Mouse (Mus musculus) left cerebral cortex, postnatal 25 days (tissue): ENCODE measurements around the gene Acvr1b. TPM values are rescaled to one million over a fixed set of nuclear protein-coding genes. Genes with fewer than 3 reads are reported as not detected.

Source experiments
- DNase-seq, 2 experiments: peaks; one replicate each; pipeline ENCODE4 v3.0.0; 2022; ENCODE audit warnings: low spot score in 2 of 2, mixed read lengths in 1 of 2
- intact Hi-C: fragments of 180-260 bp; cut with DNase I; formaldehyde crosslinking; loops from one replicate; pipeline ENCODE4 v1.15.1; 2025
- total RNA-seq, 2 experiments: library from RNA; stranded (reverse); gene quantifications; 2 replicates each; pipeline ENCODE4 v1.2.3; 2021

Acvr1b gene
- total RNA-seq, 2 experiments from 2014 or later: 109 to 112 TPM

DNA sequence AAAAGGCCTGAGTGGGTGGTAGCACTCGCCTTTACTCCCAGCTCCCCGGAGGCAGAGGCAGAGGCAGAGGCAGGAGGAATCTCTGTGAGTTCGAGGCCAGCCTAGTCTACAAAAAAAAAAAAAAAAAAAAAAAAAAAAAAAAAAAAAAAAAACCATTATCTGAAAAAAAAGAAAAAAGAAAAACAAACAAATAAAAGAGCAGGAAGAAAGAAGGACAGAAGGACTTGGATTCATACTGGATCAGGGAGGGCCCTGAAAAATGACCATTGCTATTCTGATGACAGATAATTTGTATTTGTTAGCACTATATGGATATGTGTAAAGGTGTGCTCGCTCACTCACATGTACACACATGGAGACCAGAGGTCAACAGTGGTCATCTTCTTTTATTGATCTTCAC is 2.6 kb upstream of the Acvr1b start:
- DNase-seq: no peak
- intact Hi-C loops: no loop called here

DNA sequence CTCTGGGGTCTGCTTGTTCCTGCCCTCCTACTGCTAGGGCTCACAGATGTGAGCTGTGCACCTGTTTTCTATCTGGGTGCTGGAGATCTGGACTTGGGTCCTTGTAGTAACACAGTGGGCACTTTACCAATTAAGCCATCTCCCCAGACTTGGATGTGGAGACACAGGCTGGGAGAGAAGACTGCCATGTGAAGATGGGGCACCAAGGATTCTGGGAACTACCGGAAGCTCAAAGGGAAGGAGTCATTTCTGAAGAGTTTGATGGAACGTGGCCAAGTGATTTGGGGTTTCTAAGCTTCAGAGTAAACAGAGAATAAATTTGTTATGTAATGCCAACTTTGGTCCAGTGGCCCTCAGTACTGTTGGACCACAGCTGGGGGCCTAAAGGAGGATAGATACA is 1.9 kb upstream of the Acvr1b start:
- intact Hi-C loops: no loop called here
- no peak for DNase-seq

DNA sequence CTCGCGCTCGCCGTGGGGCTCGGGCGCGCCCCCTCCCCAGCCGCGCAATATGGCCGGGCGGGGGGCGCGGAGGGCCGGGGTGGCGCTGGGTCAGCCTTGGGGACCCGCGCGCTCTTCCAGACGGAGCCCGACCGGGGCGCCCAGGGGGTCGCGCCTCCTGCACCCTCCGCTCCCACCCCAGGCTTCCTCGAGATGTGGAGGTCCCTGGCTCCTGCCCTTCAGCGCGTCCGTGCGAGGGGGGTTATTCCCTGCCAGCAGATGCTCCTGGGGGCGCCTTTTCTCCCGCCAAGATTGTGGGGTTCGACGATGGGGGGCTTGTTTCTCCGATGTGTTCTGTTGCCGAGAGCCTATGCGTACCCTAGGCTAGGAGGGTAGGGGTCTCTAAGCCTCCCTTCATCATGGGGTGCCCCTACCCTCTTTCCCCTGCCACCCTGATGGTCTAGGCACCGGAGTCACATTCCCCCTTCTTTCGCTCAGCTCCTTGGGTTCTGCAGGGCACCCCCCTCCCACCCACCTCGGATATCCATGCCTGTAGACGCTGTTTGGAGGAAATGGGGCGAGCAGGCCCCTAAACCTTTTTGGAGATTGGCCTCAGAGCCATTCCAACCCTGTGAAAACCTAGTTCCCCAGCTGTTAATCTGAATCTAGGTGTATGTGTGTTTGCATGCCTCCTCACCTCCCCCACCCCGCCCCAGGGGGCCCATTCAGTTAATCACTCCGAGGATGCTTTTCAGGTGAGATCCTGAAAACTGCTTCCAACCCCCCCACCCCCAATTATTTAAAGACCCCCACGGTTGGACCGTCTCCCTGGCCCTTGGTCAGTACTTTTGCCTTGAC is 645 bp downstream of the Acvr1b start:
- intact Hi-C loops: loop anchor here (2.0 kb wide), 1 partner anchor 24 kb away; no protein-coding TSS in a partner anchor

DNA sequence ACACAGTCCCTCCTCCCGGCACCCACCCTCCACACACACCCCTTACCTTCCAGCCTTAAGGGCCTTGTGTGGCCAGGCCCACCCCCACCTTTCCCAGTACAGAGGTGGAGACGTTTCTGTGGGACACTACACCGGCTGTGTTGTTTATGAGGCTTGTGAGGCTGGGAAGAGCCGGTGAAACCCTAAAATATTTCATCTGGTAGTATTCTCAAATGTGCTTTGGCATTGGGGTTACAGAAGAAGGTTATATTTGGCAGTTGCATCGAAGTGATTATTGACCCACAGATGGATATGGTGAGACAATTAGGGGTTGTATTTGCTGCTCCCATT is 1.2 kb downstream of the Acvr1b start:
- no peak for DNase-seq
- intact Hi-C loops: loop anchor here (2.0 kb wide), 1 partner anchor 24 kb away; no protein-coding TSS in a partner anchor

More for the DNA sequence above, 645 bp downstream of the Acvr1b start:
- DNase-seq: no peak

DNA sequence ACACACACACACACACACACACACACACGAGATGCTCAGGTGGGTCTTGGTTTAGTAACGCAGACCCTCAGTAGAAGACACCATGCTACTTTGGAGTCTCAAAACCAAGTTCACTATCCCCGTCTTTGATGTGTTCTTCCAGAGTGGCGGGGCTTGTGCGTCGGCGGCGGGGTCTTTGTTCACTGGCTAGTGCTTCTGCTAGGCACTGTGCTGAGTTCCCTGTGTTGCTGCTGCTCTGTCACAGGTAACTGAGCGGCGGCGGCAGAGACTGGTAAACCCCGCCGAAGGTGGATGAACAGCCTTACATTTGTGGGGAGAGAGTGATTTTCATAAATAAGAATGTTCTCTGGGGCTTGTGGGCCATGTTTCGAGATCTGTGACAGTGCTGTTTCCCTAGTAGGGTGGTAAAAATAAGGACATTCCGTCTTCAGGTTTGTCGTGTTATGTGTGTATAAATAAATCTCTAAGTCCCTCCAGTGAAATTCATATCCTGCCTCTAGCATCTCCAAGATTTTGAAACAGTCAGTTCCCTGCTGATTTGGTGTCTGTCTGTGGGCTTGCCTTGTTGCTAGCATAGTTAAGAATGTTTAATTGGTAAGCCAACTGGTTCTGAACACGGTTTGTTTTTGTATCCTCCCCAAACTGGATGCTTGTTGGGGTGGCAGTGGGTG is 1.9 kb downstream of the Acvr1b start:
- DNase-seq: peak in 1 of 2 experiments; percentile 59
- intact Hi-C loops: loop anchor here (2.0 kb wide), 2 partner anchors 23 to 29 kb away; no protein-coding TSS in a partner anchor

DNA sequence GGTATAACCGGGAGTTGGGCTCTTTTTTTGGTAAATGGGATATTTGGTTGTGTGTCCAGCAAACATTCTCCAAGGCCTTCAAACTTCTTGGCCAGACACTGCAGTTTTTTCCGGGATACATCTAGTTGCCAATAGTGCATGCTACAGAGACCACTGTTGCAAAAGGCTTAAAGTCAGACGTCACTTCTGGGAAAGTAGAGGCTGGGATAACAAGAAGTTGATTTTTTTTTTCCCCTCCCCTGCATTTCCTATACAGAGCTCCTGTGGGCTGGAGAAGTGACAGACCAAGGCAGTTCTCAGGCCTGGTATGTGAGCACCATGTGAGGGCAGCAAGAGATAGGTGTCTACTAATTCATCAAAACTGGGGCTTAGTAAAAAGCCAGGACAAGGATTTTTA is 2.4 kb downstream of the Acvr1b start:
- no peak for DNase-seq
- intact Hi-C loops: loop anchor here (2.0 kb wide), 1 partner anchor 29 kb away; no protein-coding TSS in a partner anchor

DNA sequence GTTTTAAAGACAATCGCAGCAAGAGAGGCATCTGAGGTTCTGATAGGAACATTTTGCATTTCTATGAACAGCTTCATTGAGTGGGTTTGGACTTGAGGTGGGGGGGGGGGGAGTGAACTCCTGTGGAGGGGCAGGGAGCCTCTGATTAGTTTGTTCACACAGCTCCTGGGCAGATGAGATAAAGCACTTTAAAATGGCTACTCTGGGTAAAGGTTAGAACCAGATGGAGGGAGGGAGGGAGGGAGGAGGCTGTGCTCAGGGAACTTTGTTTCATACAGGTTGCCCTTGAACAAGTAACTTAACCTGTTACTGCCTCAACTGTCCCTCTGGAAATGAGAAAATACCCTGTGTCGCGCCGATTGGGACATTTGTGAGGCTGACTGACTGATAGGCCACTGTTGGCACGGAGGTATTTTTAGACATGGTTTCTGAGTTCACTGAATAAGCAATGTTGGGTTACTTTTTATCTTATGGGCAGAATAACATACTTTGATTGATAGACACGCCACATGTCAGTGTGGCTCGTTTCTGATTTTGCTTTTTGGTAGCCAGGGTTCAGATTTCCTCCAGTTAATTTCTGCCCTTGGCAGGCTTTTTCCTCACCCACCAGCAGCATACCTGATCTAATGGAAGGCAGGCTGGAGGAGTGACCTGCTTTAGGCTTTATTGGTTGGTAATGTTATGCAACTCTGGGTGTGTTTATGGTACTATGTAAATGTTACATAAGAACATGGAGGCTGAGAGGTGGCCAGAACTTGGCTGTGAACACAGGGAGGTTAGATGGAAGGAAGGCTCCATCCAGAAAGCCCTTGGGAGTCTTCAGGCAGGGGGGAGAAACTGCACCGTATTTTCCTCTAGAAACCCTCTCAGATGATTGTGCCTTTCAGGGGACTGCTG is 3.2 kb downstream of the Acvr1b start:
- DNase-seq: peak in 1 of 2 experiments; percentile 40
- intact Hi-C loops: loop anchor here (2.0 kb wide), 1 partner anchor 30 kb away; no protein-coding TSS in a partner anchor

DNA sequence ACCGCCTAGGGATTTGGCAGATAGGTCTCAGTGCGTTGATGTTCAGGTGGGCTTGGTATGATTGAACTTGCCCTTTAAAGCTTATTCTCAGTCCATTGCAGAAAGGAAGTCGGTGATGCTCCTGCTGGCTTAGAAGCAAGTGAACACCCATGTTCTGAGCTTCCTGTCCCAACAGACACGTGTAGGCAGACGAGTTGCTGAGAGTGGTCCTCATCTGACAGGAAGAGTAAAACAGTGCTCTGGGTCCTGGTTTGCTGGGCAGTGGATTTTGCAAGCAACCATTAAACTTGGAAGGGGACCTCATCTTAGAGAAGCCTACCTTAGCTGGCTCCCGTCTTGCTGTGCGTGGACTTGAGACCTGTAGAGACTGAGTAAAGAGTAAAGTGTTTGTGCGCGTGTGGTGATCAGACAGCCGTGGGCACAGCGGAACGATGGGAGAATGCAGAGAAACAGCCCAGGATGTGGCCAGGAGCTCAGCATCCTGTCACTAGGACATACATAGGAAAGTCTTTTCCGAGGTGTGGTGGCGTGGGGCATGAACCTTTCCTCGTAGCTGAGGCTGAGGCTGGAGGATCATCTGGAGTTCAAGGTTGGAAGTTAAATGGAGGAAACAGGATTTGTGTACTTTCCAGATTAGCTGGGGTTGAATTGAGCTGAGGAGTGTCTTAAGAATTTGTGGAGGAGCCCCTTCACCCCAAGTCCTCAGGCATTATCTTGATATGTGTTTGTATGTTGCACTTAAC is 6.7 kb downstream of the Acvr1b start:
- intact Hi-C loops: no loop called here
- no peak for DNase-seq

DNA sequence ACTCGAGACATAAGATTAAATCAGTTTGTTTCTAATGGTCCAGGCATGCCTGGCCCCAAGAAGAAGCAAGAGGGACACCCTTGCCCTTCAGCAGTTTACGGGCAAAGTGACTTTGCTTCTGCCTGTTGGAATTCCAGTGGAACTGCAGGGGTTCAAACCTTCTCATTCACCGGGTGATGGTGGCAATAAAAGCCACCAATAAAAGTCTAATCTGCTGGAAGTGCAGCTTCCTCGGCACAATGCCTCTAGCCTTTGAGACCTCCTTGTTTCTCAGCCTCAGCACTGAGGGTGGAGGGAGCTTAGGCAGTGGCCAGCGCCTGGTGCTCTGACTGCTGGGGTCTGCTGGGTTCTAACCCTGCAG is 7.2 kb downstream of the Acvr1b start:
- intact Hi-C loops: no loop called here
- no peak for DNase-seq

DNA sequence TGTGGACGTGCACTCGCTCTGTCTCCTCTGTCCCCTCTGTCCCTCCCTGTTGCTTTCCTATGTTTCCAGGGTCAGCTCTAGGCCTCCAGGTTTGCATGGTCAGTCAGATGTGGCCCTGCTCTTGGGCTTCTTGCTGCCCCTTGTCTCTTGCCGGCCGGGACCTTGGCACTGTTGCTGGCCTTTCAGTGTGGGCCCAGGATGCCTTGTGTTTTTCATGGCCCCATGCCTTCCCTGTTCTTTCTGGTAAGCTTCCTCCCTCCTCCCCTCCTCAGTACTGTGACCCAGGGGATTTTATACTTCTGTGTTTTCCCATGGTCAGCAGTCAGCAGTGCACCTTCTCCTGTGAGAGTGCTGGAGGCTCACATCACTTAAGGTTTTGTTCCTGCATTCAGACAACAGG is 7.6 kb downstream of the Acvr1b start:
- intact Hi-C loops: no loop called here
- no peak for DNase-seq

DNA sequence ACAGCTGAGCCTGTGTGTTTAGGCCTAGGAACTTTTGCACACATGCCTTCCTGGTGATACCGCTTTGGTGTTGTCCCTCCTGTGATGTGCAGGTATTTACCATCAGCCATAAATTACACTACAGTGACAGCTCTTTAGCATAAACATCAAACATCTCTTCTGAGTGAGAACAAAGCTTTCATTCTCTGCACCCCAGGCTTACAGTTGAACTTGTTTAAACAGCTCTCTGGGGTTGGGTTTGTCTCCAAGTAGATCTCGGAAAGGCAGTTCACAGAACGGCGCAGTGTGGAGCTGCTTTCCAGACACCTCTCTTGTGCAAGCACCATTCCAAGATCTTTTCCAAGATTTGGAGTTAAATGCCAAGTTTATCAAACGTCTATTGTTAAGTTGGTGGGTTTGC is 8.8 kb downstream of the Acvr1b start:
- no peak for DNase-seq
- intact Hi-C loops: no loop called here

DNA sequence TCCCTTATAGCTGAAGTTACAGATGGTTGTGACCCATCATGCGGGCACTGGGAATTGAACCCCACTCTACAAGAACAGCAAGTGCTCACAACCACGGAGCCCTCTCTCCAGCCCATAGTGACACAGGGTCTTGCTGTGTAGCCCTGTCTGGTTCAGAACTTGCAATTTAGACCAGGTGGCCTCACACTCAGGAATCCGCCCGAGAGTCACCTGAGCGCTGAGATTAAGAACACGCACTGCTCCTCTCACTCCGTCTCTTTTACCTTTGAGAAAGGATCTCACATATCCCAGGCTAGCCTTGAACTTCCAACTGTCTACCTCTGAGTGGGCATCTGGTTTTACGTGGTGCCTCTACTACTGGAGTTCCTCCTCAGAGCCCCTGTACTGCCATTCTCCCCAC is 10.4 kb downstream of the Acvr1b start:
- no peak for DNase-seq
- intact Hi-C loops: no loop called here

DNA sequence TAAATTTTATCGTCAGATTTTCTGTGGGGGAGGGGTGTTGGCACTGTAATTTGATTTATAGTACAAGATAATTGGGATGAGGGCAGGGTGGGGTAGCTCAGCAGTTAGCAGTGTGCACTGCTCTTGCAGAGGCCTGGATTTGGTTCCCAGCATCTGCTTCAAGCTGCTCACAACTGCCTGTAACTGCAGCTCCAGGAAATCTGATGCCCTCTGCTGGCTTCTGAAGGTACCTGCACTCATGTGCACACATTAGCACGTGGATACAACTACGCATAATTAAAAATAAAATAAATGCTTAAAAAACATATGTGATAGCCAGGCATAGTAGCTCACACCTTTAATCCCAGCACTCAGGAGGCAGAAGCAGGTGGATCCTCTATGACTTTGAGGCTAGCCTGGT is 11.7 kb downstream of the Acvr1b start:
- intact Hi-C loops: no loop called here
- no peak for DNase-seq

DNA sequence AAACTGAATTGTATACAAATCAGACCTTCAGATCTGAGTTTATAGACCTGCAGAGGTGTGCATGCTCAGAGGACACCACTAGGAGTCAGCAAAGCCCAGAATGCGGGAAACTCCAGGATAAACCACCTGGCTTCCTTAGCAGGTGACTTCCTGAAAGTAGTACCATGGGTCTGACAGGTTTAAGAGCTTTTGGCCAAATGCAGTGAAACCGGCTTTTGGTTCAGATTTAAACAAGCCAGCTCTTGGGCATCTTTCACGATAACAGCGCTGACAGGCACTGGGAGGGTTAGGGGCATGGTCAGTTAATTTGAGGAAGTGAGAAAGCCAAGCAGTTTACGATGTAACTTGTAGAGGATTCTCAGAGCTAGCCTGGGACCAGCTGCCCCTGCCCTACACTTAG is 14.0 kb downstream of the Acvr1b start:
- no peak for DNase-seq
- intact Hi-C loops: no loop called here

DNA sequence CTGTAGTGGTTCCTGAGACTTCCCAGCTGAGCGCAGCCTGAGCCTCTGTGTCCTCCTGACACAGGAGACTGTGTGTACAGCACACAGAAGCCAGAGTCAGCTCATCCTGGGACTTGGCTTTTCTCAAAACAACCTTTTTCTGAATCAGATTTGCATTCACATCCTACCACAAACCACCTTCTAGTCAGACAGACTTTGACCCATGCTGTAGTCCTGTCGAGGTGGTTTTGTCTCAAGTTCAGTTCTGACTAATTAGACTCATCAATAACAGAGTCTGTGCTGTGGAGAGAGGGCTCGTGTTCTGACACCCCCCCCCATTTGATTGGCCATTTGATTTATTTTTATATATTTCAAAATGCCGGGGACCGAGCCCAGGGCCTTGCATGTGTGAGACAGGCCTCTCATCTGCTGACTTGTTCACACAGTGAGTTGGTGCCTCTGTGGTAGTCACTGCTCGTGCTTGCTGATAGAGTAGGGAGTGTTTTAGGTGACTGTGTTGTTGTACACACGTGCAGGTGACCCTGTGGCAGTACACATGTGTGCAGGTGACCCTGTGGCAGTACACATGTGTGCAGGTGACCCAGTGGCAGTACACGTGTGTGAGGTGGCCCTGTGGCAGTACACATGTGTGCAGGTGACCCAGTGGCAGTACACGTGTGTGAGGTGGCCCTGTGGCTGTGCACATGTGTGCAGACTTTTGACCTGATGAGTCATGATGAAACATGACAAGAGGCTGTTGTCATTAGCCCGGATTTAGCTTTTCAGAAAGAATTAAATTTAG is 16.3 kb downstream of the Acvr1b start:
- intact Hi-C loops: loop anchor here (10.0 kb wide), 1 partner anchor 435 kb away; no protein-coding TSS in a partner anchor

DNA sequence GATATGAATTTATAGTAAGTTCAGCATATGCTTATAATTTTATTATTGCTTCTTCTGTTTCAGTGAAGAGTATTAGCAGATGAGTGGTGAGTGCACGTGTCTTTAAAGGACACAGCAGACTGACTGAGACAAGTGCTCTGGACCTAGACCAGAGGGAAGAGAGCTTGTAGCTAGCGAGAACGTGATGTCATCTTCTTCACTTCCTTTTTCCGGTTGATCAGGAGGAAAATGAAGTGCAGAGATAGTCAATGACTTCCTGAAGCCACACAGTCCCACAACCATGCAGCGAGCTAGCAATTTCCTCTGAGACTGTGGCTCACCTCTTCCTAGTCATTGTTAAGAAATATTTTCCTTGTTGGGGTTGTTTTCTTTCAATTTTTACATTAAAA is 16.9 kb downstream of the Acvr1b start:
- intact Hi-C loops: loop anchor here (10.0 kb wide), 1 partner anchor 436 kb away; no protein-coding TSS in a partner anchor
- DNase-seq: no peak

More for the DNA sequence above, 16.3 kb downstream of the Acvr1b start:
- DNase-seq: no peak

DNA sequence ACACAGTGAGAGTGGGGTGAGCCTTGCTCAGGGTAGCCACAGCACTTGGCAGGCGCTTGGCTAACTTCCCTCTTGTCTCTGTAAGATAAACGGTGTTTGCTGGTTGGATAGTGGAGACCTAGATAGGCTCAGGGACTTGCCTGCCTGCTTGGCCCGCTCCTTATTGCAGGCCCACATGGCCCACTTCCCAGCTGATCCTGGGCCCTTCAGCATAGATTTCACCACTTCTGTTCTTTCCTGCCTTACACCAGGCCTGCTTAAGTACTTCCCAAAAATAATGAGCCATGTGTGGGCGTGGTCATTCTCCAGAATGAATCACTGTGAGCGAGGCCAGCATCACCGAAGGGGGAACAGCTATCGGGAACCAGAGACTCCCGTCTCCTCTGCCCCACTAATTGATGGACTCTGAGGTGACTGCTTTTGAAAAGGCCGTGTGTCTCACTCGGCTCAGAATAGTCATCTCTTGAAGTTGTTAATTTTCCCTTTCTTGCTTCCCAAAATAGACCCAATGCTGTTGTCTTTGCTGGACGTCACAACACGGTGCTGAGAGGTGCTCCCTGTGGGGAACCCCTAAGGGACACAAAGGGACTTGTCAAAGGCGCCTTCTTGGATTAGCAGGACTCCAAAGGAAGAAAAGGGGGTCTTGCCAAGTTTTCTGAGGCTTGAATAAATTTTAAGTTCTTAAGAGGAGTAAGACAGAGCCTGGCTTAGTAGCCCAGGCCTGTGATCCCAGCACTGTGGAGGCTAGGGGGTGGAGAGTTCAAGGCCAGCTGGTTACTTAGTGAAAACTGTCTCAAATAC is 17.8 kb downstream of the Acvr1b start:
- DNase-seq: peak in 1 of 2 experiments; percentile 68
- intact Hi-C loops: loop anchor here (10.0 kb wide), 1 partner anchor 437 kb away; no protein-coding TSS in a partner anchor

DNA sequence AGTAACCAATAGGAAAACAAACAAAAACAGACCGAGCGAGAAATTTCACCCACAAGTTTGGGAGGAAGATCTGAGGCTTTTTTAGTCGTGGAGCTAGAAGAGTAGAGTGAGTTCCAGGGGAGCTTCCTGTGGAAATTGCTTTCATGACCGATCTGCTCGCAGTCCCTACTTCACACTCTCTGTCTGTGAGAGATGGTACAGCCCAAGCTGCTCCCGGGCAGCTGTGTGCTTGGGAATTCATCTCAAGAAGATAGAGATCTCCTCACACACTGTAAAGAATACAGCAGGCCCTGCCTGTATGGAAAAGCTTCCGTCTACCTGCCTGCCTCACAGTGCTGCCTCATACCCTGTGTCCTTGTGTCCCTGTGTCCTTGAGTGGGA is 18.4 kb downstream of the Acvr1b start:
- intact Hi-C loops: loop anchor here (10.0 kb wide), 1 partner anchor 437 kb away; no protein-coding TSS in a partner anchor
- peak in 1 of 2 experiments; percentile 54 for DNase-seq
